Mouse (Mus musculus): Measurements from ENCODE around the gene Pecr. TPM values are rescaled to one million over a fixed set of nuclear protein-coding genes. Genes with fewer than 3 reads are reported as not detected.

Pecr gene
- polyA plus RNA-seq, 1 experiment = 3.6 TPM

GRCm38 (mm10) chr1:72210803-72211679 lies 73.1 kb downstream of the Pecr start:
- Histone ChIP-seq H3K4me1 (replicated peaks; ENCODE audit: control insufficient read depth, insufficient read depth, low read length) (peaks cover 5% of the 10 kb centered on the region; the same call in 1 of the 2 replicates), H3K36me3 (ENCODE audit: control insufficient read depth, insufficient read depth, low read length) (no peaks in the 10 kb centered on the region), H3K27me3 (ENCODE audit: control insufficient read depth, insufficient read depth, low read length) (peaks cover 4% of the 10 kb centered on the region; the same call in 1 of the 2 replicates), H3K27ac (ENCODE audit: control insufficient read depth, insufficient read depth, low read length) (no peak overlapping the region), H3K4me3 (ENCODE audit: control insufficient read depth, insufficient read depth, low read length) (no peak overlapping the region)
- 27% methylated on average over 17 of the region's 17 CpGs for WGBS
- TF ChIP-seq POLR2A (IDR thresholded peaks at IDR 0.05; ENCODE audit: control insufficient read depth, extremely low read depth, insufficient read depth, low read length, poor library complexity) (no peak), CTCF (IDR thresholded peaks at IDR 0.05; ENCODE audit: borderline replicate concordance, control insufficient read depth, extremely low read depth, insufficient read depth, low read length, poor library complexity) (no peak)
- DNase-seq = no peak

Other genes starting within 250 kb of the Pecr start
- 20.6 and 28.0 TPM in 2 replicates for gene Mreg, start 72.0 kb downstream of the Pecr start, polyA plus RNA-seq (2012; rRNA removed)
- gene Tmem169, start 55 bp upstream of the Pecr start, polyA plus RNA-seq (2012; rRNA removed) = 0.46 and 0.89 TPM in 2 replicates
- gene Xrcc5, start 23.1 kb upstream of the Pecr start, polyA plus RNA-seq (2012; rRNA removed) = 4.0 and 4.7 TPM in 2 replicates